Comparison of ENCODE assay signal across 10 mouse cellular contexts in the genomic region with DNA sequence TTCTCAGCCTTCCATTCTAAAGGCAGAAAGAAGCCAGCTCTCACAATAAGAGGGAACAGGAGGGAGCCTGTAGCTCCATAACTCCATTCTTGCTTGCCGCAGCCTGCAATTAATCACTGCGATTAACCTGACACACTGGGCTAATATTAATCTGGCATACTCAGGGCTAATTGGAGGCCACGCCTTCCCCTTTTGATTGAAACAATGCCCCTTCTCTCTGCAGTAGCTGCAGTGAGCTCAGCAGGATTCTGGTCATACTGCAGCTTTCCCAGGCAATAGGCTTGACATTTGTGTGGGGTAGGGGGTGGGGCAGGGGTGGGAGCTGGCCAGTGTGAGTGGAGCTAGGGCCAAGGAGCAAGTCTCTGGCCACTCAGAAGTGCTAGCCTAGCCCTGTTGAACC.
DNase-seq lines count a peak whose midpoint lies in the region; ATAC-seq and TF ChIP-seq lines count a peak whose summit lies in the region.
"Had no signal": no experiment of that assay in that cellular context is flagged by ENCODE, and none has a peak within 500 bp of the region (broad histone marks: within the 10 kb centered on the region; RNA-seq: fewer than 3 reads in every experiment).

No protein-coding gene starts in this region.

- H3K4me2 ChIP-seq in intestine, embryonic 14.5 days (ENCODE audit: low read length): no peak overlapping the region
- H3K4me2 ChIP-seq in intestine, postnatal 0 days (replicated peaks; ENCODE audit: low read depth): no peak overlapping the region
- H3K4me2 ChIP-seq in forebrain, embryonic 15.5 days (replicated peaks): no peak overlapping the region
- no peak overlapping the region for H3K4me2 ChIP-seq in limb, embryonic 11.5 days (ENCODE audit: low read depth, severe bottlenecking)

- H3K27ac ChIP-seq in intestine, embryonic 14.5 days (ENCODE audit: low read depth): no peak overlapping the region
- no peak overlapping the region for H3K27ac ChIP-seq in intestine, postnatal 0 days (ENCODE audit: low read depth, low read length)
- peak overlapping the region; percentile 33; the same call in 1 of the 2 replicates for H3K27ac ChIP-seq in forebrain, embryonic 15.5 days (replicated peaks)
- no peak overlapping the region for H3K27ac ChIP-seq in limb, embryonic 11.5 days (replicated peaks; ENCODE audit: low read depth, low read length)

- no peak for DNase-seq in intestine, embryonic 14.5 days (ENCODE audit: low spot score)
- DNase-seq in embryo, embryonic 10 days (ENCODE audit: low spot score): peak; percentile 35
- peak; percentile 46 for DNase-seq in limb, embryonic 11.5 days (ENCODE audit: low spot score)
- no peak for DNase-seq in urinary bladder, postnatal 36 days (ENCODE audit: low spot score in 2 of 2)
- no peak for DNase-seq in adrenal gland, adult 8-10 months
- no peak for DNase-seq in layer of hippocampus, postnatal 14 days (ENCODE audit: low spot score in 2 of 2)
- DNase-seq: kidney, adult 9 months; lung, postnatal 4 days had no signal

- WGBS in intestine, embryonic 14.5 days: 69% methylated on average over 3 of the region's 3 CpGs
- WGBS in intestine, postnatal 0 days: 53% methylated on average over 3 of the region's 3 CpGs
- 4% methylated on average over 3 of the region's 3 CpGs for WGBS in forebrain, embryonic 15.5 days
- WGBS in limb, embryonic 11.5 days: 21% methylated on average over 3 of the region's 3 CpGs

- 0 out of 2 replicates have a peak, but pooled peaks have one; percentile 47 for ATAC-seq in intestine, embryonic 14.5 days (replicated peaks; ENCODE audit: low FRiP score, low TSS enrichment, low read depth)
- no peak for ATAC-seq in intestine, postnatal 0 days
- peak; percentile 68 for ATAC-seq in forebrain, embryonic 15.5 days (replicated peaks)
- no peak for ATAC-seq in limb, embryonic 11.5 days (ENCODE audit: insufficient number of reproducible peaks, low FRiP score, low TSS enrichment, low read depth)

- H3K9ac ChIP-seq in intestine, embryonic 14.5 days (ENCODE audit: low read length): no peak overlapping the region
- no peak overlapping the region for H3K9ac ChIP-seq in intestine, postnatal 0 days (ENCODE audit: low read depth, low read length)
- H3K9ac ChIP-seq in forebrain, embryonic 15.5 days (replicated peaks): no peak overlapping the region
- no peak overlapping the region for H3K9ac ChIP-seq in limb, embryonic 11.5 days (ENCODE audit: low read length)

- no peaks in the 10 kb centered on the region for H3K27me3 ChIP-seq in intestine, embryonic 14.5 days (replicated peaks; ENCODE audit: control insufficient read depth, insufficient read depth, low read length)
- no peaks in the 10 kb centered on the region for H3K27me3 ChIP-seq in intestine, postnatal 0 days (replicated peaks; ENCODE audit: control insufficient read depth, insufficient read depth, low read length)
- no peaks in the 10 kb centered on the region for H3K27me3 ChIP-seq in forebrain, embryonic 15.5 days
- H3K27me3 ChIP-seq in limb, embryonic 11.5 days (ENCODE audit: control insufficient read depth, insufficient read depth, low read length): no peaks in the 10 kb centered on the region

- no peaks in the 10 kb centered on the region for H3K4me1 ChIP-seq in intestine, embryonic 14.5 days (replicated peaks; ENCODE audit: control insufficient read depth, insufficient read depth, low read length)
- H3K4me1 ChIP-seq in intestine, postnatal 0 days (replicated peaks; ENCODE audit: control insufficient read depth, insufficient read depth, low read length): no peaks in the 10 kb centered on the region
- peaks cover 12% of the 10 kb centered on the region for H3K4me1 ChIP-seq in forebrain, embryonic 15.5 days
- H3K4me1 ChIP-seq in limb, embryonic 11.5 days (ENCODE audit: control insufficient read depth, insufficient read depth, low read length): peaks cover 5% of the 10 kb centered on the region; the same call in 1 of the 2 replicates

- no peak for TF ChIP-seq CTCF in intestine, postnatal 0 days (IDR thresholded peaks at IDR 0.05; ENCODE audit: low read depth)

- H3K36me3 ChIP-seq in intestine, embryonic 14.5 days (ENCODE audit: control insufficient read depth, insufficient read depth, low read length): no peaks in the 10 kb centered on the region
- no peaks in the 10 kb centered on the region for H3K36me3 ChIP-seq in intestine, postnatal 0 days (ENCODE audit: control insufficient read depth, insufficient read depth)
- no peaks in the 10 kb centered on the region for H3K36me3 ChIP-seq in forebrain, embryonic 15.5 days
- no peaks in the 10 kb centered on the region for H3K36me3 ChIP-seq in limb, embryonic 11.5 days (ENCODE audit: control insufficient read depth, insufficient read depth, low read length)

- no peak overlapping the region for H3K4me3 ChIP-seq in intestine, embryonic 14.5 days (ENCODE audit: low read depth, low read length)
- no peak overlapping the region for H3K4me3 ChIP-seq in intestine, postnatal 0 days (ENCODE audit: low read depth, low read length)
- no peak overlapping the region for H3K4me3 ChIP-seq in forebrain, embryonic 15.5 days
- H3K4me3 ChIP-seq in limb, embryonic 11.5 days (ENCODE audit: low read depth, low read length): no peak overlapping the region

- no peaks in the 10 kb centered on the region for H3K9me3 ChIP-seq in intestine, embryonic 14.5 days (ENCODE audit: control insufficient read depth, low read length)
- H3K9me3 ChIP-seq in intestine, postnatal 0 days (ENCODE audit: control insufficient read depth): no peaks in the 10 kb centered on the region
- H3K9me3 ChIP-seq in forebrain, embryonic 15.5 days: no peaks in the 10 kb centered on the region
- H3K9me3 ChIP-seq in limb, embryonic 11.5 days (ENCODE audit: control insufficient read depth, low read length): no peaks in the 10 kb centered on the region

Comparison
In these comparisons a context has a peak if more than half of its experiments do, and no peak if none do; other contexts are left out.
1. ATAC-seq: peak in intestine, embryonic 14.5 days (single experiment) and forebrain, embryonic 15.5 days (single experiment); none in intestine, postnatal 0 days (single experiment) and limb, embryonic 11.5 days (single experiment).
2. DNase-seq: peak in embryo, embryonic 10 days (single experiment) and limb, embryonic 11.5 days (single experiment); none in intestine, embryonic 14.5 days (single experiment), urinary bladder, postnatal 36 days (0 of 2), adrenal gland, adult 8-10 months (single experiment) and layer of hippocampus, postnatal 14 days (0 of 2).